Mouse (Mus musculus) spleen, adult 12 weeks (tissue): Measurements from ENCODE around the gene Krt39.
A peak's percentile ranks its signal among the peaks of the same experiment; 100 is the strongest.

ENCODE experiments used
- DNase-seq: peaks from one replicate; pipeline ENCODE4 v3.0.0; 2022; ENCODE audit warnings: low spot score

The Krt39 gene

DNA sequence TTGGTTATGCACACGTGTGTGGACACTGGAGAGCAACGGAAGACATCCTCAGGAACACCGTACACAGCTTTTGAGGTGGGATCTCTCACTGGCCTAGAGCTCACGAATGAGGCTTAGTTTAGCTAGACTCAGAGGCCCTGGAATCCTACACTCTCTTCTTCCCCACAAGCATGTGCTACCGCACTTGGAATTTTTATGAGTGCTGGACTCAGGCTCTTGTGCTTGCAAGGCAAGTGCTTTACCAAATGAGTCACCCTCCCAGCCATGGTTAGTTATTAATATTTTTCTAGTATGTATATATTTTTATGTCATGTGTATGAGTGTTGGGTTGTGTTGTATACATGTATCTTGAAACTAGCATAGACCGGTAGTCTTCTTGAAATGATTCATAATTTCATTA is 49.2 kb downstream of the Krt39 start:
- DNase-seq, result no peak

- DNase-seq, result no peak
These were observed 51.9 kb downstream of the Krt39 start for GRCm38 (mm10) chr11:99469228-99469627.

- DNase-seq, result no peak
These were observed 52.6 kb downstream of the Krt39 start for GRCm38 (mm10) chr11:99468566-99468965.

GRCm38 (mm10) chr11:99466316-99466715 is 54.8 kb downstream of the Krt39 start:
- DNase-seq, result no peak

- DNase-seq, result peak; percentile 9
These were observed 56.3 kb downstream of the Krt39 start for GRCm38 (mm10) chr11:99464836-99465235.
